Comparison of ENCODE assay signal across 26 mouse cellular contexts in the genomic region with DNA sequence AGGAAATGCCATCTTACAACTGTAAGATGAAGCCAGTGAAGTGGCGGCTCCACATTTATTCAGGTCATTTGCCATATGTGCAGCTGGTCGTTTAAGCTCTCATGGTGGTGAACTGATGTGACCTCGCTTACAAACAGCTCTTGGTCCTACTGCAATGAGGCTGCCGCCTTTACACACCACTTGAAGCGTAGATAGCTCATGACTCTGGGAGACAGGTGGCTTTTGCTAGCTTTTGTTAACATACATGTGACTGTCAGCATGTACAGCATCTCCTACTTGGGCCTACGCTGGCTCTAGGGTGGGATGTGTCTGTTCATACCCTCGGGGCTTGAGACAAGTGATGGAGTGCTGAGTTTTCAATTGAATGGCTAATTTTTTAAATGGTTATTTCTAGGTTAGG. TPM values are rescaled to one million over a fixed set of nuclear protein-coding genes. Genes with fewer than 3 reads are reported as not detected.
DNase-seq lines count a peak whose midpoint lies in the region; ATAC-seq and TF ChIP-seq lines count a peak whose summit lies in the region.
"Had no signal": no experiment of that assay in that cellular context is flagged by ENCODE, and none has a peak within 500 bp of the region (broad histone marks: within the 10 kb centered on the region; RNA-seq: fewer than 3 reads in every experiment).

No protein-coding gene starts in this region.

- H3K9ac ChIP-seq in forebrain, embryonic 14.5 days (ENCODE audit: low read length): no peak overlapping the region
- no peak overlapping the region for H3K9ac ChIP-seq in forebrain, embryonic 11.5 days (ENCODE audit: low read length)
- H3K9ac ChIP-seq: heart, embryonic 15.5 days; limb, embryonic 15.5 days; liver, embryonic 13.5 days had no signal

- TF ChIP-seq CTCF in left cerebral cortex, adult 2 months (IDR thresholded peaks at IDR 0.05): no peak

- intact Hi-C loops in left cerebral cortex, adult 2 months (cut with DNase I): no loop called here
- intact Hi-C loops in left cerebral cortex, postnatal 10 days (cut with DNase I): no loop called here

- peak; percentile 8 to 28 for DNase-seq in cerebellum, postnatal 14 days
- DNase-seq in cerebellum, postnatal 4 days (ENCODE audit: low spot score in 2 of 2): no peak
- DNase-seq in forebrain, embryonic 14.5 days (ENCODE audit: low spot score): no peak
- DNase-seq in forebrain, embryonic 11.5 days (ENCODE audit: low spot score): no peak
- no peak for DNase-seq in left cerebral cortex, adult 2 months (ENCODE audit: extremely low spot score in 1 of 2, low spot score in 2 of 2)
- DNase-seq in left cerebral cortex, postnatal 10 days (ENCODE audit: extremely low spot score in 1 of 2, low spot score in 2 of 2): no peak
- peak; percentile 58 for DNase-seq in retina, embryonic 14.5 days (ENCODE audit: low spot score)
- no peak for DNase-seq in left cerebral cortex, adult 11 months (ENCODE audit: low spot score)
- DNase-seq: adrenal gland, adult 8-10 months; gastrocnemius, postnatal 25 days; kidney, adult 9 months; kidney, postnatal 10 days; left cerebral cortex, postnatal 4 days; liver, embryonic 13.5 days; lung, adult 2 months; lung, postnatal 10 days; thymus, adult 2 months; thymus, postnatal 36 days had no signal

- ATAC-seq in forebrain, embryonic 14.5 days: peak; percentile 68; the same call in 1 of the 2 replicates
- ATAC-seq in forebrain, embryonic 11.5 days (replicated peaks; ENCODE audit: low FRiP score): no peak
- ATAC-seq: hindbrain, postnatal 0 days; intestine, postnatal 0 days; midbrain, embryonic 16.5 days had no signal

- no peak overlapping the region for H3K27ac ChIP-seq in forebrain, embryonic 14.5 days (ENCODE audit: low read depth, low read length)
- no peak overlapping the region for H3K27ac ChIP-seq in forebrain, embryonic 11.5 days (ENCODE audit: low read depth, low read length)
- H3K27ac ChIP-seq in left cerebral cortex, adult 2 months: peak overlapping the region; percentile 45; the same call in 1 of the 2 replicates
- H3K27ac ChIP-seq: heart, embryonic 10.5 days; heart, embryonic 15.5 days; hindbrain, postnatal 0 days; limb, embryonic 15.5 days; liver, embryonic 13.5 days; macrophage had no signal

- peaks cover 5% of the 10 kb centered on the region; the same call in 1 of the 2 replicates for H3K4me1 ChIP-seq in forebrain, embryonic 14.5 days (ENCODE audit: control insufficient read depth, insufficient read depth, low read length)
- H3K4me1 ChIP-seq in forebrain, embryonic 11.5 days (replicated peaks; ENCODE audit: control insufficient read depth, insufficient read depth, low read length): no peaks in the 10 kb centered on the region
- H3K4me1 ChIP-seq: liver, embryonic 13.5 days had no signal

- 72% methylated on average over 7 of the region's 7 CpGs for WGBS in forebrain, embryonic 14.5 days
- 83% methylated on average over 7 of the region's 7 CpGs for WGBS in forebrain, embryonic 11.5 days

- H3K27me3 ChIP-seq in forebrain, embryonic 14.5 days (replicated peaks; ENCODE audit: control insufficient read depth, insufficient read depth, low read length): no peaks in the 10 kb centered on the region
- H3K27me3 ChIP-seq in forebrain, embryonic 11.5 days (ENCODE audit: control insufficient read depth, insufficient read depth, low read length): no peaks in the 10 kb centered on the region
- H3K27me3 ChIP-seq: heart, embryonic 15.5 days; limb, embryonic 15.5 days; liver, embryonic 13.5 days had no signal

- H3K4me2 ChIP-seq in forebrain, embryonic 14.5 days (ENCODE audit: low read length): no peak overlapping the region
- no peak overlapping the region for H3K4me2 ChIP-seq in forebrain, embryonic 11.5 days (ENCODE audit: low read depth, low read length, severe bottlenecking)
- H3K4me2 ChIP-seq: heart, embryonic 15.5 days; limb, embryonic 15.5 days; liver, embryonic 13.5 days had no signal

- H3K36me3 ChIP-seq in forebrain, embryonic 14.5 days (ENCODE audit: control insufficient read depth, insufficient read depth, low read length): peaks cover 6% of the 10 kb centered on the region; the same call in 1 of the 2 replicates
- H3K36me3 ChIP-seq in forebrain, embryonic 11.5 days (ENCODE audit: control insufficient read depth, insufficient read depth, low read length): no peaks in the 10 kb centered on the region
- H3K36me3 ChIP-seq: G1E; heart, embryonic 10.5 days; heart, embryonic 15.5 days; limb, embryonic 15.5 days; liver, embryonic 13.5 days had no signal

- no peak overlapping the region for H3K4me3 ChIP-seq in forebrain, embryonic 14.5 days (ENCODE audit: low read depth, low read length)
- no peak overlapping the region for H3K4me3 ChIP-seq in forebrain, embryonic 11.5 days (ENCODE audit: low read depth, low read length)
- H3K4me3 ChIP-seq in left cerebral cortex, adult 2 months: no peak overlapping the region
- H3K4me3 ChIP-seq: heart, embryonic 10.5 days; heart, embryonic 15.5 days; limb, embryonic 15.5 days; liver, embryonic 13.5 days had no signal

- H3K9me3 ChIP-seq in forebrain, embryonic 14.5 days (replicated peaks; ENCODE audit: control insufficient read depth, low read length): no peaks in the 10 kb centered on the region
- H3K9me3 ChIP-seq in forebrain, embryonic 11.5 days (ENCODE audit: control insufficient read depth, low read length): no peaks in the 10 kb centered on the region
- H3K9me3 ChIP-seq: G1E; heart, embryonic 10.5 days; heart, embryonic 15.5 days; limb, embryonic 15.5 days; liver, embryonic 13.5 days had no signal

RNA-seq across cellular contexts. Expression of a gene that starts 40.6 kb away (rescaled TPM):
- polyA plus RNA-seq in forebrain, embryonic 14.5 days (2014; fragmentation: Nextera tagmentation; extraction: Ambion mirVana): 34.8 and 35.9 TPM in 2 replicates
- 47.7 and 48.3 TPM in 2 replicates for polyA plus RNA-seq in forebrain, embryonic 11.5 days (2014; fragmentation: Nextera tagmentation; extraction: Ambion mirVana)
- 10 to 100 TPM; 44.1 to 48.0 TPM for total RNA-seq in left cerebral cortex, adult 2 months (2021)
- 10 to 100 TPM; 27.4 to 35.0 TPM for total RNA-seq in left cerebral cortex, postnatal 10 days (2021)

RNA-seq across cellular contexts. Expression of a gene that starts 59.7 kb away (rescaled TPM):
- 8.2 and 10.7 TPM in 2 replicates for polyA plus RNA-seq in forebrain, embryonic 14.5 days (2014; fragmentation: Nextera tagmentation; extraction: Ambion mirVana)
- 30.8 and 34.9 TPM in 2 replicates for polyA plus RNA-seq in forebrain, embryonic 11.5 days (2014; fragmentation: Nextera tagmentation; extraction: Ambion mirVana)
- total RNA-seq in left cerebral cortex, adult 2 months (2021): 10 to 100 TPM; 93.3 TPM
- total RNA-seq in left cerebral cortex, postnatal 10 days (2021): 10 to 100 TPM; 62.3 to 64.2 TPM

Comparison
In these comparisons a context has a peak if more than half of its experiments do, and no peak if none do; other contexts are left out.
1. DNase-seq: peak in cerebellum, postnatal 14 days (2 of 2) and retina, embryonic 14.5 days (single experiment); none in cerebellum, postnatal 4 days (0 of 2), forebrain, embryonic 14.5 days (single experiment), forebrain, embryonic 11.5 days (single experiment), left cerebral cortex, adult 2 months (0 of 2), left cerebral cortex, postnatal 10 days (0 of 2) and left cerebral cortex, adult 11 months (single experiment).